Mouse (Mus musculus): ENCODE measurements around the gene Far1.

The Far1 gene

DNA sequence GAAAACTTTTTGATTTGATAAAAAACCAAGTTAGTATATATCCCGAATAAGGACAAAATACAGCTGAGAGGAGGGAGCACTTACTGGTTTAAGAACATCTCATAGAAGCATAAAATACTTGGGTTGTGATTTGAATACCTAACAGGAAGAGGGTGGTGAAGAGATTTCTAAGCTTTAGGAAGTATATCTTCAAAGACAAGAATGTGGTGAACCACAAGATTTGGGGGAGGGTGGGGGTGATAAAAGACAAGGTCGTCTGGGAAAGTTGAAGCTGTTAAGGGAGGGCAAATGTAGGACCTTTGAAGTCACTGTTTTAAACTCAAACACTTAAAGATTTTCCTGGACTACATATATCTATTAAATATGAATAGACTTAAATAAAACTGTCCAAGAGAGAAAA lies 59.1 kb downstream of the Far1 start:
- no peak for DNase-seq

DNA sequence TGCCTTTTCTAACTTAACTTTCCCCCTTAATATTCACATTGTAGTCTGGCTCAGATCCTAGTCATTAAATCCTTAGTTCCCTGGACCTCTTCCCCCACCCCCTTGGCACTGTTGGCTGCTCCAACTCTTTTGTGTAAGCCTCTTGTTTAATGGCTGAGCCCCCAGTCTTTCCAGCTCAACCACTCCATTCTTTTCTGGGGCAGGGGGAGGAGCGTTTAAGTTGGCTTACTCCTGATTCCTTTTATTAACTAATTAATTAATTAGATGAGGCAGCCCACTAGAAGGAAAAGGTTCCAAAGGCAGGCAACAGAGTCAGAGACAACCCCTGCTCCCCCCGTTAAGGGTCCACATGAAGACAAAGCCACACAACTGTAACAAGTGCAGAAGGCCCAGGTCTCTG lies 68.5 kb downstream of the Far1 start:
- DNase-seq, result no peak

DNA sequence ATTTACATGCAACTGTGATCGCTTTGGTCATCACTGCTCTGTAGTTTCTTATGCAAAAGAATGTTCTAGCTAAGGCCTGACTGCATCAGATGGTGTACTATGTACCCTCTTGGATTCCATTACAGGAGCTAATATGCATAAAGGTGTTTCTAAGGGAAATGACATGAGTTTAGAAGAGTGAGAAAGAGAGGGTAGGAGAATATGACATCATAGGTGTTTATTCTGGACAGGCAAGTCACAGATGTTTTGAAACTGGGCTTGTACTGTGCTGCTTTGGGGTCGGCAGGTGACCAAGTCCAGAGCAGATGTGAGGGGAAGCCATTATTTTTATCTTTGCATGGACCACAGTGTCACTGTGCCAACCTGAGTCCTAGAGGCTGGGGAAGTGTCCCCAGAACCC lies 75.6 kb downstream of the Far1 start:
- no peak for DNase-seq

DNA sequence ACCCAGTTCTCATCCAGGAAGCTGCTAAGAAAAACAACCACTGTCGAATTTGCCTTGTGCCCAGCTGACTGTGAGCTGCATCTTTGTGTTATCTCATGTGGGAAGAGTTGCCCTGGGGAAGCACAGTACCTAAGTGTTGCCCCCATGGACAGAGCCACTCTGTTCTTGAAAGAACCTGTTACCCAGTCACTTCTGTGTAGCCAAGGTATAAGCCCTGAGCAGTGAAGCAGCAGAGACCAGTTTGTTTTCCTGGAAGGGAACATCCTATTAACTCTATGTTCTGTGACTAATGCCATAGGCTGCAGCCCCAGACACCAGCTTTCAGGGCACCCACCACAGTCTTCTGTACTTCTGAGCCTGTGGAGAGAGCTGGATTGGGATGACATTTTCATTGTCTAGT lies 76.7 kb downstream of the Far1 start:
- DNase-seq, result no peak

DNA sequence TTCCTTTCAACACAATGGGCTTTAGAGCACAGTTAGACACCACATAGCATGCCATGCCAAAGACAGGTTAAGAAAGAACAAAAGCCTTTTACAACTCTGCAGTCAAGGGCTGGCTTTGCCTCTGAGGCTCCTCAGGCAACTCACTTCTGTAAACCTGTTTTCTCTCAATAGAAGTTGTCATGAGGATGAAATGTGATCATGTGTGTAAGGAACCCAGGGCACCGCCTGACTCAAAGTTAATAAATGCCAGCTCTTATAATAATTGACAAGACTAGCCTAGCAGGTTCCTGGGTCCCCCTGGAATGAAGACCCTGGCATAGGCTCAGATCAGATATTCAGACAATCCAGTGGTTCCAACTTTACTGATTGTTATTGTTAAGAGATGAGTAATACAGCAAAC lies 77.5 kb downstream of the Far1 start:
- no peak for DNase-seq

DNA sequence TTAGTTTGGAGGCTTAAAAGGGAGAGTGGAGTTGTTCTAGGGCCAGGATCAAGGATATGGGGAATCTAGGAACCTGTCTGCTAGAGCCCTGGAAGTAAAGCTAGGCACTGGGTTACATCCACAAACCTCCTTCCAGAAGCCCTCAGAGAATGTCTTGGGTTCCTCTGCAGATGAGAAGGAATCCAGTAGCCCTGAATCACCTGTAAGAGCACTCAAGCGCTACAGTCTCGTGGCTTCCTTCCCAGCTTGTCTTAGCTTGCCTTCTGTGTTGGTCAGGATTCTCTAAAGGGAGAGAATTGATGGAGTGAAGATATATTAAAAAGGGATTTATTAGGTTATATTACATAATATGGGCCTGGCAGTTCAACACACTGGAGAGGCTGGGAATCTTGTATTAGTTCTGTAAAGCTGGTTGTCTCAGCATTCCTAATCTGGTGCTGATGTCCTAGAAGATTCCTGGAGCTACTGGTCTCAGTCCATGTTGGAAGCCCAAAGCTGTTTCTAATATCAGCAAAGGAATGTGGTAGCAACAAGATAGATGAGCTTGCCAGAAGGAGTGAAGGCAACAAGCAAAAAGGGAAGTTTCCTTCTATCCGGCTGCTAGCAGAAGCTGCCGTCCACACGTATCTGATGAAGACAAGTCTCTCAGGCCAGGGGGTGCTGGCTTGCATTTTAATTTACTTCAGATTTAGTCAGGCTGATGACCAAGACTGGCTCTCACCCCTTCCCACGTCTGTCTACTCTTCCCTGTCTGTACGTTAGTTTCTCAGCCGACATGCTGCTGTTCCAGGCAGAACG lies 78.1 kb downstream of the Far1 start:
- no peak for DNase-seq

DNA sequence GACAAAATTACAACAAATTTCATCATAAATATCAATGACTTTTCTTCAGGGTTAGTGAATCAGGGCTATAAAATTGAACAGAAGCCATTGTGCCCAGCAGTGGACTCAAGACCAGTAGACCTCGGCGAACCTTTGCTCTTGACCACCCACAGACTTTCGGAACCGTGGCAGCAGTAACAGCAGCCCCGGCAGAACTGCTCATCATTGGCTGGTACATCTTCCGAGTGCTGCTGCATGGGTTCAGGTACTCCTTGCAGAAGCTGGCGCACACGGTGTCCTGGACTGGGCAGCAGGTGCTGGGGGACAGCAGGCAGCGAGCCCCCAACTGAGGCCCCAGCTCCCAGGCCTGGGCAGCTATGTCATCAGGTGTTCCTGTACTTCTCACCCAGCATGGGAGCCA lies 79.1 kb downstream of the Far1 start:
- no peak for DNase-seq

DNA sequence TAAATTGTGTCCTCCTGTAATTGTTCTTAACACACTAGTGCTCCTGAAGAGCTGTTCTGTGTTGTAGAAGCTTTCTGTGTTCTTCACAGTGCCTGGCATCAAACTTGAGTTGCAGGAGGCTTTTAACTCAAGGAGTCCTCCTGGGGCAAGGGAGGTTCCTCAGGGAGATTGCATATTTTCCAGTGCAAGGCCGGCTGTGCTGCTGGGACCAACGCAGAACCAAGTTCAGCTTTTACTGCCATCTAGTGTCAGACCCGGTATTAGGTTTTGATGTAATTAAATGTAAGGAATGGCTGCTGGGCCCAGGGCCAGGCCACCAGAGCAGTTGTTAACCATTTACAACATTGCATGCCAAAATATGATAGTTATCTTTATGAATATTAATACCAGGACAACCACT lies 80.7 kb downstream of the Far1 start:
- peak; percentile 62 to 68 for DNase-seq

DNA sequence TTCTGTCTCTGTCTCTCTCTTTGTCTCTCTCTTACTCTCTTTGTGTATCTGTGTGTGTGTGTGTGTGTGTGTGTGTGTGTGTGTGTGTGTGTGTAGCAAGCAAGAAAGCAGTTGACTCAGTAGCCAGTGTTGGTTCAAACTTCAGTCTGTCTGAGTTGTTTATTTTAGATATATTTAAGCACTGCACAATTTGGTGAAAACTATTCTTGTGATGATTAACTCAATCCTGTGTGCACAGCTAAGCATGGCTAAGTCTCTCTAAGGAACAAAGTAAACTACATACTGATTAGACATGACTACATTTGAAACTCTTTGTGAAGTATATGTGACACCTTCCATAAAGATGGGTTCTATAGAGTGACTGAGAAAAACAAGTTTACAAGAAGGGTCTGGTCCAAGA lies 83.6 kb downstream of the Far1 start:
- no peak for DNase-seq

DNA sequence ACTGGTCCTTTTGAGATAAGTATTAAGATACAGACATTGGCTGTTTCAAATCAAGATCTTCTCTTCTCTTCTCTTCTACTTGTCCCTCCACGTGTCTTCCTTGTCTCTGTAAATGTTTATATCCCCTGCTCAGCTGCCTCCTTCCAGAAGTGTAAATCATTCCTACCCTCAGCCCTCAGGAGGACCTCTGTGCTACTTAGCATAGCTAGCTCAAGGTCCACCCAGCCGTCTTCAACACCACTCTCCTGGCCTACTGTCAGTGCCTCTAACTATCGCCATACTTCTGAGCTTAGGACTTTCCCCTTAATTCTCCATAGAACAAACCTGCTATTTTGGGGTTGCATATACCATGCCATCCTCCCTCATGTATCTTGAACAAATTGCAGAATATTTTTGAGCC lies 88.2 kb downstream of the Far1 start:
- no peak for DNase-seq

DNA sequence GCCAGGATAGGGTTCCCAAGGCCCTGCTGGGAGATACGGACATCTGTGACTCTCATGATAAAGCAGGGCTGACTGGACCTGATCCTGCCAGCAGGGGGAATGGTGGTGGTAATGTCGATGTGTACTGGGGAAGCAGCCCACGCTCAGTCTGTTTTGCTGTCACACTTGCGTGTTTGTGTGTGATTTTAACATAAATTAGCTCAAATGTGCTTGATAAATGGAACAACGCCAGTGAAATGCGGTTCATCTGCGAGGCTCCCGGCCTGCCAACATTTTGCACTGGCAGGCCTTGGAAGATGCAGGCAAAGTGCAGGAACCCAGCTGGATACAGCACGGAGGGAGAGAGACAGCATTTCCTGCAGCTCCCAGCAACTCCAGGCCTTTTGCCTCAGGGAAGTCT lies 94.3 kb downstream of the Far1 start:
- DNase-seq, result peak; percentile 65 to 66

DNA sequence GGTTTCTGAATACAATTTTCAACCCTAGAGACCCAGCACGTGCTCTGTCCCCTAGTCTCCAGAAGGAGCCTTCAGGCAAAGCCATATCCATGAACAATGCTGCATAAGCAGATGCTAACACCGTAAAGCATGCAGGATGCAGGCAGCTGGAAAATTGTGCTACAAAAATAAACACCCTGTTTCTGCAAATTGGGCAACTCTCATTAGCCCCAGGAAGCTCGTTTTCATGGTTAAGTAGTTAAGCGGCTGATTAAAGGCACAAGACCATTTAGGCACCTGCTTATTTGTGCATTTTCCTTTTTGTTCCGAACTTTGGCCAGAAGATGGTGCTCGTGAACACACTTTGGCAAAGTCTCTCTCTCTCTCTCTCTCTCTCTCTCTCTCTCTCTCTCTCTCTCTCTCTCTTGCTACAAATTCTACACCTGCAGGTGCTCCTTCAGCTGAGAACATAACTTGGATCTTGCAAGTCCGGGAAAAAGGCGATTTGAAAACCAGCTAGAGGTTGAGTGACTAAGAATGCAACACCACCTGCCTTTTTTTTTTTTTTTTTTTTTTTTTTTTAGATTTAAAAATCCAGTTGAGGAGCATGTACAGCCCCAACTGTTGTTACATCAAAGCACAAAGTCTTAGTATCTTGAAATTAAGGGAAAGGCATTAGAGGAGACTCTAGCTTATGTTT lies 95.5 kb downstream of the Far1 start:
- peak; percentile 69 to 73 for DNase-seq

DNA sequence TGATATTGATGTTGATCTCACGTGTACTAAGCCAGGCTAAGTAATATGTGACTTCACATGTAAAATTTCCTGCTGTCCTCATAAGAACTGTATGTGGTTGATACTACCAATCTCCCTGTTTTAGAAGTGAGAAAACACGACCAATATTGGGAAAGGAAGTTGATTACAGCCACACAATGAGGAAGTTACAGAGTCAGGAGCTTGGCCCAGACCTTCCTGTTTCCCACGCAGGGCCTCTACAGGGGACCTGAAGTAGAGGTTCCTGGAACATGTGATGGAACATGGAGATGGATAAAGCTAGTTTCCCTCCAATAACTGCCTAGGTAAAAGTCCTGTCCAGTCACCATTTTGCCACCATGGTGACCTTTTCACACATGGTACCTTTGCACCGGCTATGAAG lies 99.0 kb downstream of the Far1 start:
- no peak for DNase-seq

DNA sequence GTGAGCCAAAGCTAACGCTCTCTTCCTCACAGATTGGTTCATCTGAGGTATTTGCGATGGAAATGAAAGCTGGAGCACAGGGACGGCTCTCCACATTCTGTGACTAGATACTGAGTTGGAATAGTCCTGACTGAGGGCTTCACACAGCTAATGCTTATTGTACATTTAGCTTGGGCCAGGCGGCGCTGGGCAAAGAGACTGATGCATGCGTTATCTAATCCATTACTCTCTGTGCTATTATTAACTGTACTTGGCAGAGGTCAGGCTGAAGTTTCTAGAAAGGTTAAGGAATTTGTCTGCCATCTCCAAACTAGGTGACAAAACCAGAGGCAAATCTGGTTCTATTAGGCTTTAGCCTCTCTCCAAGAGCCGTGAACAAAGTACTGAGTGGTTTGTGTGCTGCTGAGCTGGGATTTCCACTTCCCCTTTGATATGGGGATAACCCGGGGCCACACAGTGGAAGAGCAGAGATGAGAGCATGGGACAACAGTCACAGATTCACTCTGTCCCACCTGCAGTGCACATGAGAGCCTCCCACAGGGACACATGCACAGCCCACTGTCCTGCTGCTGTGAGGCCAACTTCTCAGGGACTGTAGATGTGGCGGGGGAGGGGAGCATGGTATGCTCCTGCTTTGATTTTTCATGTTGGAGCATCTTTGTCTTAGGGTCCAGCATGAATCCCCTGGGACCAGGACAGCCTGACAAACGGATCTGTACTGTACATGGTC lies 100.7 kb downstream of the Far1 start:
- no peak for DNase-seq

DNA sequence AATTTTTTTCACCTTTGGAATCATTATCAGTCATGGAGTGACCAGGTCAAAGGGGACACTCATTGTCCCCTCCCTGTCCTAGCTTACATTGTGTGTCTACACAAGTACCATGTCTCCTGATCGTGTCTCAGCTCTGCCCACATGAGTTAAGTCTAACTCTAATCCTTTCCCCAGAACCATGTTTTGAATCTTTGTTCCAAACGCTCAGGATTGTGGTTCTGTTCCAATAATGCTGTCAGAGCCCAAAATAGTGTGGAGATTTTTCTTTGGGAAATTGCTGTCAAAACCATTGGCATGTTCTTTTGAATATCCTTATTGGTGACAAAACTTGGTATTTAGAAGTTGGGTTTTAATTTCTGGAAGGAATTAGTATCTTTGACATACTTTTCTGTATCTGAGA lies 105.5 kb downstream of the Far1 start:
- DNase-seq, result no peak

DNA sequence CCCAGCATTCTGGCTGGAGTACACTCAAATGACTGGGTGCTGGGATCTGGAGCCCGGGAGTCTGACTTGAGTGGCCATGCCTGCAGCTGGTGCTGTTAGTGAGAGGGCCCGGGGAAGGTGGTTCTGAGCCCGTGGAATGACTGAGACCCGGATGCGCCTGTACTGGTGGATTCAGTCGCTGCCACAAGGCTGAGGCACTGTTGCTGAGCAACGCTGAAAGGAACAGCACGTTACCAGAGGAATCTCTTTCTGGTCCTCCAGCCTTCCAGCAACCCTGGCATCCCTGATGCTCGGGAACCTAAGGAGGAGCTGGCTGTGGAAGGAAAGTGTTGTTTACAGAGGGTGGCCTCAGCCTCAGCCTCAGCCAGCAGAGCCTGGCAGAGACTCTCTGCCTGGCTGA lies 106.1 kb downstream of the Far1 start:
- DNase-seq, result peak; percentile 11 to 12

Data from cerebellum, adult 18-20 months (tissue).